Mouse (Mus musculus) hindbrain, embryonic 16.5 days (tissue): ENCODE measurements around the gene Dse. TPM values are rescaled to one million over a fixed set of nuclear protein-coding genes. Genes with fewer than 3 reads are reported as not detected.

ENCODE experiments used
- ATAC-seq: fragments of 200-750 bp; cut with Nextera tagmentation; 2 replicates; pipeline ENCODE4 v1.8.0; 2017; ENCODE audit warnings: moderate TSS enrichment, moderate library complexity
- H3K27ac ChIP-seq: fragments of 300-500 bp; sonication (generic); 2 replicates; pipeline ENCODE4 v1.5.1; 2014; ENCODE audit warnings: low read depth, mild to moderate bottlenecking, control low read depth, low read length, moderate library complexity
- H3K27me3 ChIP-seq: fragments of 300-500 bp; sonication (generic); replicated peaks from 2 replicates; pipeline ENCODE4 v1.6.1; 2014; ENCODE audit warnings: low read length; ENCODE audit not compliant: control insufficient read depth, insufficient read depth
- H3K36me3 ChIP-seq: fragments of 300-500 bp; sonication (generic); 2 replicates; pipeline ENCODE4 v1.6.1; 2014; ENCODE audit warnings: mild to moderate bottlenecking, low read length, moderate library complexity, mixed read lengths; ENCODE audit not compliant: control insufficient read depth, insufficient read depth
- H3K4me1 ChIP-seq: fragments of 300-500 bp; sonication (generic); 2 replicates; pipeline ENCODE4 v1.6.1; 2014; ENCODE audit warnings: low read depth, low read length; ENCODE audit not compliant: control insufficient read depth, insufficient read depth
- H3K4me2 ChIP-seq: fragments of 300-500 bp; sonication (generic); 2 replicates; pipeline ENCODE4 v1.6.1; 2014; ENCODE audit warnings: mild to moderate bottlenecking, low read length, control low read depth, moderate library complexity
- H3K4me3 ChIP-seq: fragments of 300-500 bp; sonication (generic); 2 replicates; pipeline ENCODE4 v1.5.1; 2014; ENCODE audit warnings: mild to moderate bottlenecking, low read length, control low read depth, moderate library complexity
- H3K9ac ChIP-seq: fragments of 300-500 bp; sonication (generic); 2 replicates; pipeline ENCODE4 v1.6.1; 2014; ENCODE audit warnings: low read depth, mild to moderate bottlenecking, control low read depth, low read length, moderate library complexity
- H3K9me3 ChIP-seq: fragments of 300-500 bp; sonication (generic); 2 replicates; pipeline ENCODE4 v1.6.1; 2014; ENCODE audit warnings: mild to moderate bottlenecking, low read length, moderate library complexity; ENCODE audit not compliant: control insufficient read depth
- WGBS: fragments of 180-500 bp; shearing (Covaris S2); extraction: QIAGEN DNeasy Blood & Tissue Kit; methylation state at CpG from one replicate; pipeline ENCODE4 v1.1.7; 2014; 5-methylcytosine and 5-hydroxymethylcytosine counted together
- polyA plus RNA-seq: library from polyadenylated mRNA; unstranded; fragments of >200 nt; fragmentation: Nextera tagmentation; extraction: Ambion mirVana; gene quantifications from 2 replicates; pipeline ENCODE4 v1.2.1, GENCODE M21; 2015

The Dse gene
- polyA plus RNA-seq, 1 experiment from 2014 or later, result 6.1 TPM

GRCm38 (mm10) chr10:34233931-34234745 lies 26.6 kb upstream of the Dse start:
- WGBS, result 26% methylated on average over 2 of the region's 2 CpGs
- Histone ChIP-seq H3K4me2 (no peak overlapping the region), H3K27ac (no peak overlapping the region), H3K4me1 (no peaks in the 10 kb centered on the region), H3K9ac (no peak overlapping the region), H3K9me3 (no peaks in the 10 kb centered on the region), H3K27me3 (no peaks in the 10 kb centered on the region), H3K4me3 (no peak overlapping the region), H3K36me3 (no peaks in the 10 kb centered on the region)
- ATAC-seq, result no peak

GRCm38 (mm10) chr10:34233418-34233817 lies 25.9 kb upstream of the Dse start:
- Histone ChIP-seq H3K4me2 (no peak overlapping the region), H3K9ac (no peak overlapping the region), H3K9me3 (no peaks in the 10 kb centered on the region), H3K36me3 (no peaks in the 10 kb centered on the region), H3K4me3 (no peak overlapping the region), H3K4me1 (no peaks in the 10 kb centered on the region), H3K27me3 (no peaks in the 10 kb centered on the region), H3K27ac (no peak overlapping the region)
- 63% methylated on average over 1 of the region's 1 CpGs for WGBS
- no peak for ATAC-seq

- H3K9me3 ChIP-seq, result no peaks in the 10 kb centered on the region
- H3K27ac ChIP-seq, result no peak overlapping the region
- 44% methylated on average over 5 of the region's 5 CpGs for WGBS
- no peak for ATAC-seq
- H3K27me3 ChIP-seq, result no peaks in the 10 kb centered on the region
- H3K36me3 ChIP-seq, result no peaks in the 10 kb centered on the region
- no peak overlapping the region for H3K4me2 ChIP-seq
- H3K9ac ChIP-seq, result no peak overlapping the region
- no peaks in the 10 kb centered on the region for H3K4me1 ChIP-seq
- no peak overlapping the region for H3K4me3 ChIP-seq
Measured at GRCm38 (mm10) chr10:34230121-34230675, 22.7 kb upstream of the Dse start.

- Histone ChIP-seq H3K27me3 (no peaks in the 10 kb centered on the region), H3K4me3 (no peak overlapping the region)
Measured at GRCm38 (mm10) chr10:34229491-34229890, 22.0 kb upstream of the Dse start.

GRCm38 (mm10) chr10:34223660-34224059 lies 16.1 kb upstream of the Dse start:
- Histone ChIP-seq H3K4me1 (no peaks in the 10 kb centered on the region), H3K36me3 (no peaks in the 10 kb centered on the region), H3K27ac (no peak overlapping the region), H3K27me3 (no peaks in the 10 kb centered on the region), H3K4me2 (no peak overlapping the region), H3K9ac (no peak overlapping the region), H3K4me3 (no peak overlapping the region), H3K9me3 (no peaks in the 10 kb centered on the region)
- WGBS, result 61% methylated on average over 3 of the region's 3 CpGs
- no peak for ATAC-seq

More at GRCm38 (mm10) chr10:34229491-34229890, 22.0 kb upstream of the Dse start:
- no peaks in the 10 kb centered on the region for H3K36me3 ChIP-seq
- H3K9ac ChIP-seq, result no peak overlapping the region
- no peaks in the 10 kb centered on the region for H3K9me3 ChIP-seq
- no peaks in the 10 kb centered on the region for H3K4me1 ChIP-seq
- H3K4me2 ChIP-seq, result no peak overlapping the region
- 78% methylated on average over 4 of the region's 4 CpGs for WGBS
- ATAC-seq, result no peak
- no peak overlapping the region for H3K27ac ChIP-seq

- H3K4me2 ChIP-seq, result no peak overlapping the region
- no peak overlapping the region for H3K9ac ChIP-seq
- no peak overlapping the region for H3K27ac ChIP-seq
- H3K9me3 ChIP-seq, result no peaks in the 10 kb centered on the region
- H3K36me3 ChIP-seq, result no peaks in the 10 kb centered on the region
- 69% methylated on average over 3 of the region's 3 CpGs for WGBS
- H3K4me3 ChIP-seq, result no peak overlapping the region
- H3K4me1 ChIP-seq, result no peaks in the 10 kb centered on the region
- no peak for ATAC-seq
- no peaks in the 10 kb centered on the region for H3K27me3 ChIP-seq
Measured at GRCm38 (mm10) chr10:34221909-34222620, 14.6 kb upstream of the Dse start.

GRCm38 (mm10) chr10:34218191-34218590 lies 10.7 kb upstream of the Dse start:
- H3K36me3 ChIP-seq, result no peaks in the 10 kb centered on the region
- H3K27ac ChIP-seq, result no peak overlapping the region
- no peak overlapping the region for H3K4me2 ChIP-seq
- no peaks in the 10 kb centered on the region for H3K4me1 ChIP-seq
- H3K27me3 ChIP-seq, result no peaks in the 10 kb centered on the region
- H3K9me3 ChIP-seq, result no peaks in the 10 kb centered on the region
- no peak overlapping the region for H3K9ac ChIP-seq
- ATAC-seq, result no peak
- no peak overlapping the region for H3K4me3 ChIP-seq
- 85% methylated on average over 3 of the region's 3 CpGs for WGBS

GRCm38 (mm10) chr10:34215667-34216066 lies 8.2 kb upstream of the Dse start:
- Histone ChIP-seq H3K27me3 (no peaks in the 10 kb centered on the region), H3K9ac (no peak overlapping the region), H3K4me3 (no peak overlapping the region), H3K4me1 (no peaks in the 10 kb centered on the region), H3K27ac (no peak overlapping the region), H3K4me2 (no peak overlapping the region), H3K9me3 (no peaks in the 10 kb centered on the region), H3K36me3 (no peaks in the 10 kb centered on the region)
- 93% methylated on average over 1 of the region's 1 CpGs for WGBS
- no peak for ATAC-seq

- no peak overlapping the region for H3K4me3 ChIP-seq
- H3K27me3 ChIP-seq, result no peaks in the 10 kb centered on the region
- H3K36me3 ChIP-seq, result no peaks in the 10 kb centered on the region
- H3K9me3 ChIP-seq, result no peaks in the 10 kb centered on the region
- H3K4me1 ChIP-seq, result peaks cover 4% of the 10 kb centered on the region
- H3K9ac ChIP-seq, result no peak overlapping the region
- H3K27ac ChIP-seq, result no peak overlapping the region
- no peak for ATAC-seq
- no peak overlapping the region for H3K4me2 ChIP-seq
Measured at GRCm38 (mm10) chr10:34209951-34210350, 2.4 kb upstream of the Dse start.
